ENCODE assay signal across 8 mouse cellular contexts in the genomic region with DNA sequence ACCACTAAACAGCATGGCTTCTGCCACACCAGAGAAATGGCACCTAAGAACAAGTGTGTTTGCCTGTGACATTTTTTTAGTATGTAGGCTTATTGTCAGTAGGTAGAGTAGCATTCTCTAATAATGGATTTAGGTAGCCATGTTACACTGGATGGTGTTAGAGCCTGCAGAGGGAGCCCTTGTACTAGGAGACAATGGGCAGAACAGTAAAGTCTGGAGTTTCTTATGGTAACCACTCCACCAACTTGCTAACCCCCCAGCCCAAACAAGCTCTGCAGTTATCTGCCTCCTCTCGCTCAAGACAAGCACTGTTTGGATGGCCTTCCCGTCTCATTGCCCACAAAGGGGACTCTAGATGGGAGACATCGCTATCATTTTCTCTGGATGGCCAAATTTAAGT.
DNase-seq lines count a peak whose midpoint lies in the region; ATAC-seq and TF ChIP-seq lines count a peak whose summit lies in the region.

No protein-coding gene starts in this region.

- TF ChIP-seq EP300 in CH12.LX (IDR thresholded peaks at IDR 0.05; ENCODE audit: low read length) = no peak

- no peak for TF ChIP-seq POLR2A in CH12.LX (IDR thresholded peaks at IDR 0.05; ENCODE audit: low read depth, low read length)

- in situ Hi-C loops in CH12.LX (cut with MboI; ENCODE audit: low pct_ligation_motif_present, low pct_unique_long_range_greater_than_20kb, low sequenced_read_pairs) = loop anchor here (25.0 kb wide), 2 partner anchors 121 to 771 kb away; partner anchors contain the start of gene Col28a1

- H3K9ac ChIP-seq in hindbrain, embryonic 14.5 days = no peak overlapping the region
- no peak overlapping the region for H3K9ac ChIP-seq in hindbrain, embryonic 13.5 days
- H3K9ac ChIP-seq in CH12.LX (ENCODE audit: insufficient read depth, low read depth) = no peak overlapping the region
- H3K9ac ChIP-seq in forebrain, postnatal 0 days = no peak overlapping the region

- ATAC-seq in hindbrain, embryonic 14.5 days (ENCODE audit: low FRiP score) = no peak
- no peak for ATAC-seq in hindbrain, embryonic 13.5 days (ENCODE audit: low FRiP score)
- ATAC-seq in forebrain, postnatal 0 days = no peak
- peak; percentile 91 for ATAC-seq in megakaryocyte-erythroid progenitor cell, adult 5-6 weeks (replicated peaks; ENCODE audit: low FRiP score, low TSS enrichment, poor library complexity, severe bottlenecking)
- no peak for ATAC-seq in inflammation-experienced regulatory T-cells, adult 6 months

- peak; percentile 59 for DNase-seq in hindbrain, embryonic 14.5 days (ENCODE audit: low spot score)
- peak; percentile 64 for DNase-seq in CH12.LX (ENCODE audit: extremely low read depth)
- DNase-seq in brain, adult 2 months (ENCODE audit: low read depth, low spot score) = peak; percentile 71
- DNase-seq in forebrain, postnatal 0 days = peak; percentile 22
- peak; percentile 13 to 56 for DNase-seq in layer of hippocampus, adult 2 months (ENCODE audit: low spot score in 2 of 2)

- peak; percentile 98 for TF ChIP-seq RAD21 in CH12.LX (IDR thresholded peaks at IDR 0.05; ENCODE audit: low read depth, low read length)

- no peaks in the 10 kb centered on the region for H3K79me2 ChIP-seq in CH12.LX (replicated peaks; ENCODE audit: control insufficient read depth, extremely low read depth, insufficient read depth, poor library complexity, severe bottlenecking)

- H3K27ac ChIP-seq in hindbrain, embryonic 14.5 days = no peak overlapping the region
- H3K27ac ChIP-seq in hindbrain, embryonic 13.5 days = no peak overlapping the region
- no peak overlapping the region for H3K27ac ChIP-seq in CH12.LX (ENCODE audit: insufficient read depth, low read depth)
- no peak overlapping the region for H3K27ac ChIP-seq in forebrain, postnatal 0 days (ENCODE audit: low read depth, low read length)
- no peak overlapping the region for H3K27ac ChIP-seq in layer of hippocampus, adult 2 months

- WGBS in hindbrain, embryonic 14.5 days = 51% methylated on average over 3 of the region's 3 CpGs
- WGBS in hindbrain, embryonic 13.5 days = 61% methylated on average over 3 of the region's 3 CpGs
- WGBS in forebrain, postnatal 0 days = 61% methylated on average over 3 of the region's 3 CpGs

- 0 out of 2 replicates have a peak, but pooled peaks cover 3% of the 10 kb centered on the region for H3K9me3 ChIP-seq in hindbrain, embryonic 14.5 days (ENCODE audit: control insufficient read depth, low read length)
- no peaks in the 10 kb centered on the region for H3K9me3 ChIP-seq in hindbrain, embryonic 13.5 days
- no peaks in the 10 kb centered on the region for H3K9me3 ChIP-seq in CH12.LX (replicated peaks; ENCODE audit: low read length)
- H3K9me3 ChIP-seq in forebrain, postnatal 0 days (ENCODE audit: low read length) = no peaks in the 10 kb centered on the region

- no peaks in the 10 kb centered on the region for H3K4me1 ChIP-seq in hindbrain, embryonic 14.5 days (replicated peaks; ENCODE audit: control insufficient read depth, insufficient read depth, low read length)
- no peaks in the 10 kb centered on the region for H3K4me1 ChIP-seq in hindbrain, embryonic 13.5 days (replicated peaks)
- peaks cover 0 to 4% of the 10 kb centered on the region in 2 experiments; a peak in 2 of 4 replicates for H3K4me1 ChIP-seq in CH12.LX (ENCODE audit: control insufficient read depth in 1 of 2, insufficient read depth in 2 of 2)
- no peaks in the 10 kb centered on the region for H3K4me1 ChIP-seq in forebrain, postnatal 0 days (ENCODE audit: insufficient read depth)

- H3K4me3 ChIP-seq in hindbrain, embryonic 14.5 days (replicated peaks; ENCODE audit: low read length) = no peak overlapping the region
- no peak overlapping the region for H3K4me3 ChIP-seq in hindbrain, embryonic 13.5 days
- H3K4me3 ChIP-seq in CH12.LX (replicated peaks in 1 of 3; ENCODE audit: low read depth in 2 of 3, low read length in 2 of 3, poor library complexity in 1 of 3) = no peak overlapping the region
- no peak overlapping the region for H3K4me3 ChIP-seq in forebrain, postnatal 0 days (ENCODE audit: low read depth, low read length)
- no peak overlapping the region for H3K4me3 ChIP-seq in layer of hippocampus, adult 2 months

- H3K4me2 ChIP-seq in hindbrain, embryonic 14.5 days (replicated peaks) = no peak overlapping the region
- H3K4me2 ChIP-seq in hindbrain, embryonic 13.5 days = no peak overlapping the region
- H3K4me2 ChIP-seq in CH12.LX (ENCODE audit: insufficient read depth, low read depth, poor library complexity, severe bottlenecking) = 0 out of 2 replicates have a peak overlapping the region, but pooled peaks have one; percentile 5
- H3K4me2 ChIP-seq in forebrain, postnatal 0 days (ENCODE audit: low read depth) = no peak overlapping the region

- TF ChIP-seq CTCF in CH12.LX (conservative IDR thresholded peaks at IDR 0.05 in 1 of 2, IDR thresholded peaks at IDR 0.05 in 1 of 2; ENCODE audit: low read depth in 2 of 2, low read length in 2 of 2) = peak; percentile 38 to 93; a peak in 3 of 4 replicates
- TF ChIP-seq CTCF in forebrain, postnatal 0 days (IDR thresholded peaks at IDR 0.05; ENCODE audit: low read depth) = peak; percentile 51
- TF ChIP-seq CTCF in layer of hippocampus, adult 2 months (conservative IDR thresholded peaks at IDR 0.05) = peak; percentile 78

- dilution Hi-C loops in CH12.LX (cut with MboI; ENCODE audit: extremely low pct_ligation_motif_present, extremely low pct_unique_long_range_greater_than_20kb, low sequenced_read_pairs) = no loop called here

- no peaks in the 10 kb centered on the region for H3K27me3 ChIP-seq in hindbrain, embryonic 14.5 days (ENCODE audit: control insufficient read depth, insufficient read depth, low read length)
- H3K27me3 ChIP-seq in hindbrain, embryonic 13.5 days = no peaks in the 10 kb centered on the region
- no peaks in the 10 kb centered on the region for H3K27me3 ChIP-seq in CH12.LX (replicated peaks)
- no peaks in the 10 kb centered on the region for H3K27me3 ChIP-seq in forebrain, postnatal 0 days (ENCODE audit: insufficient read depth, low read length)

- no peaks in the 10 kb centered on the region for H3K36me3 ChIP-seq in hindbrain, embryonic 14.5 days (replicated peaks; ENCODE audit: control insufficient read depth, insufficient read depth)
- no peaks in the 10 kb centered on the region for H3K36me3 ChIP-seq in hindbrain, embryonic 13.5 days
- H3K36me3 ChIP-seq in CH12.LX (replicated peaks in 1 of 2; ENCODE audit: control insufficient read depth in 1 of 2, insufficient read depth in 1 of 2, low read length in 1 of 2) = no peaks in the 10 kb centered on the region
- H3K36me3 ChIP-seq in forebrain, postnatal 0 days (ENCODE audit: insufficient read depth) = no peaks in the 10 kb centered on the region

TF ChIP-seq in CH12.LX, 34 proteins besides CTCF, POLR2A, EP300 and RAD21:
- TF ChIP-seq USF1 (IDR thresholded peaks at IDR 0.05; ENCODE audit: low read depth, low read length) (no peak), SMC3 (IDR thresholded peaks at IDR 0.05; ENCODE audit: low read depth, low read length) (peak; percentile 91), CHD1 (IDR thresholded peaks at IDR 0.05; ENCODE audit: low read depth, low read length) (no peak), ZC3H11A (IDR thresholded peaks at IDR 0.05; ENCODE audit: low read depth, low read length) (peak; percentile 78), IRF4 (IDR thresholded peaks at IDR 0.05; ENCODE audit: low read depth, low read length) (peak; percentile 64), BHLHE40 (IDR thresholded peaks at IDR 0.05; ENCODE audit: low read depth, low read length) (no peak), MYC (IDR thresholded peaks at IDR 0.05; ENCODE audit: low read depth, low read length) (0 out of 2 replicates have a peak, but pooled peaks have one; percentile 39)
